Mouse (Mus musculus): ENCODE data around the gene Gemin6. TPM values are rescaled to one million over a fixed set of nuclear protein-coding genes. Genes with fewer than 3 reads are reported as not detected.

Gemin6 gene
- 9.9 TPM for polyA plus RNA-seq (2014; fragmentation: Illumina TruSeq; extraction: RNeasy Lipid Tissue Mini Kit (QIAGEN cat#74804); ENCODE audit: low read depth, low replicate concordance)

GRCm38 (mm10) chr17:80224326-80225116, at the start of gene Gemin6:
Gene Gemin6, plus strand, starts transcription at chr17:80224441.

GRCm38 (mm10) chr17:80206671-80207581, 17.3 kb upstream of the Gemin6 start, which contains the start of the genes Srsf7 and Ttc39d:
Gene Srsf7, minus strand, starts transcription at chr17:80207307.
Gene Ttc39d, plus strand, starts transcription at chr17:80207460.

Other genes with a start within 250 kb of the Gemin6 start
- gene Hnrnpll, start 162.1 kb upstream of the Gemin6 start, polyA plus RNA-seq (2014; fragmentation: Illumina TruSeq; extraction: RNeasy Lipid Tissue Mini Kit (QIAGEN cat#74804); ENCODE audit: low read depth, low replicate concordance): 68.9 TPM
- gene Galm, start 97.0 kb upstream of the Gemin6 start, polyA plus RNA-seq (2014; fragmentation: Illumina TruSeq; extraction: RNeasy Lipid Tissue Mini Kit (QIAGEN cat#74804); ENCODE audit: low read depth, low replicate concordance): 152 TPM
- gene Srsf7, start 17.1 kb upstream of the Gemin6 start, polyA plus RNA-seq (2014; fragmentation: Illumina TruSeq; extraction: RNeasy Lipid Tissue Mini Kit (QIAGEN cat#74804); ENCODE audit: low read depth, low replicate concordance): 122 TPM
- 0.57 TPM for gene Ttc39d, start 17.0 kb upstream of the Gemin6 start, polyA plus RNA-seq (2014; fragmentation: Illumina TruSeq; extraction: RNeasy Lipid Tissue Mini Kit (QIAGEN cat#74804); ENCODE audit: low read depth, low replicate concordance)
- gene Morn2, start 65.8 kb downstream of the Gemin6 start, polyA plus RNA-seq (2014; fragmentation: Illumina TruSeq; extraction: RNeasy Lipid Tissue Mini Kit (QIAGEN cat#74804); ENCODE audit: low read depth, low replicate concordance): 41.7 TPM
- 9.3 TPM for gene Dhx57, start 66.0 kb downstream of the Gemin6 start, polyA plus RNA-seq (2014; fragmentation: Illumina TruSeq; extraction: RNeasy Lipid Tissue Mini Kit (QIAGEN cat#74804); ENCODE audit: low read depth, low replicate concordance)
- 3.2 TPM for gene Arhgef33, start 83.0 kb downstream of the Gemin6 start, polyA plus RNA-seq (2014; fragmentation: Illumina TruSeq; extraction: RNeasy Lipid Tissue Mini Kit (QIAGEN cat#74804); ENCODE audit: low read depth, low replicate concordance)
- gene Gm10190, start 149.1 kb downstream of the Gemin6 start, polyA plus RNA-seq (2014; fragmentation: Illumina TruSeq; extraction: RNeasy Lipid Tissue Mini Kit (QIAGEN cat#74804); ENCODE audit: low read depth, low replicate concordance): not detected

Measured in kidney, adult 10 weeks (tissue).